Mouse (Mus musculus) hindbrain, postnatal 0 days (tissue): ENCODE results near the gene Emp2. TPM values are rescaled to one million over a fixed set of nuclear protein-coding genes. Genes with fewer than 3 reads are reported as not detected.

Experiments used
- ATAC-seq: fragments of 200-750 bp; cut with Nextera tagmentation; 2 replicates; pipeline ENCODE4 v1.8.0; 2017; ENCODE audit warnings: mild to moderate bottlenecking, moderate TSS enrichment, moderate library complexity
- DNase-seq: peaks from one replicate; pipeline ENCODE4 v3.0.0-alpha.2; 2015; ENCODE audit warnings: low spot score
- H3K27ac ChIP-seq: fragments of 300-500 bp; sonication (generic); 2 replicates; pipeline ENCODE4 v1.5.1; 2014; ENCODE audit warnings: mild to moderate bottlenecking
- H3K27me3 ChIP-seq: fragments of 300-500 bp; sonication (generic); 2 replicates; pipeline ENCODE4 v1.6.1; 2014; ENCODE audit warnings: low read length, mixed read lengths; ENCODE audit not compliant: insufficient read depth
- H3K36me3 ChIP-seq: fragments of 300-500 bp; sonication (generic); 2 replicates; pipeline ENCODE4 v1.6.1; 2014; ENCODE audit warnings: low read length, mixed read lengths; ENCODE audit not compliant: insufficient read depth
- H3K4me1 ChIP-seq: fragments of 300-500 bp; sonication (generic); 2 replicates; pipeline ENCODE4 v1.6.1; 2014; ENCODE audit warnings: antibody characterized with exemption, low read length, mixed read lengths; ENCODE audit not compliant: insufficient read depth
- H3K4me2 ChIP-seq: fragments of 300-500 bp; sonication (generic); 2 replicates; pipeline ENCODE4 v1.6.1; 2014; ENCODE audit warnings: low read depth, mild to moderate bottlenecking, low read length, moderate library complexity, mixed read lengths
- H3K4me3 ChIP-seq: fragments of 300-500 bp; sonication (generic); 2 replicates; pipeline ENCODE4 v1.5.1; 2014; ENCODE audit warnings: low read length
- H3K9ac ChIP-seq: fragments of 300-500 bp; sonication (generic); replicated peaks from 2 replicates; pipeline ENCODE4 v1.6.1; 2014; ENCODE audit warnings: mild to moderate bottlenecking, low read length, moderate library complexity, mixed read lengths
- H3K9me3 ChIP-seq: fragments of 300-500 bp; sonication (generic); 2 replicates; pipeline ENCODE4 v1.6.1; 2016; ENCODE audit warnings: low read length, mixed read lengths
- CTCF ChIP-seq: IDR thresholded peaks from 2 replicates; pipeline ENCODE4 v1.5.1; 2016; ENCODE audit warnings: antibody characterized with exemption, control low read depth, low read depth
- WGBS: fragments of 180-500 bp; shearing (Covaris S2); extraction: QIAGEN DNeasy Blood & Tissue Kit; methylation state at CpG from one replicate; pipeline ENCODE4 v1.1.7; 2014; 5-methylcytosine and 5-hydroxymethylcytosine counted together
- polyA plus RNA-seq: library from polyadenylated mRNA; unstranded; fragments of >200 nt; fragmentation: Nextera tagmentation; extraction: Ambion mirVana; gene quantifications from 2 replicates; pipeline ENCODE4 v1.2.1, GENCODE M21; 2015
- total RNA-seq: library from RNA; depleted of rRNA; stranded (reverse); fragments of >200 nt; gene quantifications from 2 replicates; pipeline ENCODE4 v1.2.3, GENCODE M21; 2014

The Emp2 gene
- total and polyA plus RNA-seq, 2 experiments from 2014 or later, result 26.6 to 30.7 TPM

DNA sequence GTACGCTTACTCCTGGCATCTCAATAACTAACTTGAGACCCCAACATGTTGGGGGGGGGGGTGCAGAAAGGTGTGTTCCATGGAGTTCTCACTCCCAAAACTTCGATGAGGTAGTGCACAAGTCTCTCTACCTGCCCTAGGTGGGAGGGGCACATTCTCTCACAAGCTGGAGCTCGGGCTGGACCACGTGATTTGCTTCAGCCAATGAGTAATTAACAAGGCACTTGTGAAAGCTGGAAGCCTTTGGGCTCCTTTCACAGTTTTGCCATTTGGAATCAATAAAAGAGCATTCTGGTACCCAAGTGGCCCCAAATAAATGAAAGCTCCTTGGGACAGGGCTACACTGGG is 3.4 kb upstream of the Emp2 start:
- TF ChIP-seq CTCF, result no peak
- WGBS, result 60% methylated on average over 4 of the region's 4 CpGs
- peaks cover 8% of the 10 kb centered on the region; the same call in 1 of the 2 replicates for H3K27me3 ChIP-seq
- DNase-seq (no peak), ATAC-seq (no peak)
- H3K27ac ChIP-seq, result no peak overlapping the region
- no peaks in the 10 kb centered on the region for H3K4me1 ChIP-seq
- no peak overlapping the region for H3K4me2 ChIP-seq
- no peak overlapping the region for H3K9ac ChIP-seq
- no peak overlapping the region for H3K4me3 ChIP-seq
- no peaks in the 10 kb centered on the region for H3K9me3 ChIP-seq
- H3K36me3 ChIP-seq, result no peaks in the 10 kb centered on the region

DNA sequence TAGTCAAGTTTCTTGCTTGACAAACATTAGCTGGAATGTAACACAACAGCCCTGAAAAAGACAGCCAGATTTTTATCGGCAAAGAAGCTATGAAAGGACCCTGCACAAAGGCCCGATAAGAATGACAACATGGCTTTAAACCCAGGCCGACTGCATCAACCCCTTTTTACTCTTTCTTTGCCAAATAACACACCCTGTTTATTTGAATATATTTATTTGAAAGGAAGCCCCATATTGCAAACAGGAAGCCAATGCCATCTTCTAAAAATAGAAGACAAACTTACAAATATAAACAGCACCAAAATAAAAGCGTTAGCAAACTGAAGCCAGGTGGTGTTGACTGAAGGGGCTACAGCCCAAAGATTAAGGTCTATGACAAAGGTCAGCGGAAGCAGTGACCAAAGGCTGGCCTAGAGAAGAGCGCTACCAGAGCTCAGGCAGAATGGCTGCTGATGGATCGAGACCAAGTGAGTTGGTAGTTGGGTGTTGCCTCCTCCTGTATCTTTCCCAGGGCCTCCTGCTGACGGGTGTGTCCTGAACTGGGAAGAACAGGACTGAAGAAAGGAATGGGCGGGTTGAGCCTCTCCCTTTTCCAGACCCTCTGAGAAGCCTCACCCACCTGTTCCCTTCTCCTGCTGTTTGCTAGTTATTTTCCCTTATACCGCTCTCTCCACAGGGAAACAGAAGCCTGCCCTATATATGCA is 2.9 kb upstream of the Emp2 start:
- 87% methylated on average over 10 of the region's 10 CpGs for WGBS
- Histone ChIP-seq H3K4me2 (no peak overlapping the region), H3K4me1 (no peaks in the 10 kb centered on the region), H3K9ac (no peak overlapping the region), H3K27ac (no peak overlapping the region), H3K36me3 (no peaks in the 10 kb centered on the region), H3K27me3 (peaks cover 8% of the 10 kb centered on the region; the same call in 1 of the 2 replicates), H3K9me3 (no peaks in the 10 kb centered on the region), H3K4me3 (no peak overlapping the region)
- no peak for DNase-seq
- no peak for ATAC-seq
- TF ChIP-seq CTCF, result no peak

DNA sequence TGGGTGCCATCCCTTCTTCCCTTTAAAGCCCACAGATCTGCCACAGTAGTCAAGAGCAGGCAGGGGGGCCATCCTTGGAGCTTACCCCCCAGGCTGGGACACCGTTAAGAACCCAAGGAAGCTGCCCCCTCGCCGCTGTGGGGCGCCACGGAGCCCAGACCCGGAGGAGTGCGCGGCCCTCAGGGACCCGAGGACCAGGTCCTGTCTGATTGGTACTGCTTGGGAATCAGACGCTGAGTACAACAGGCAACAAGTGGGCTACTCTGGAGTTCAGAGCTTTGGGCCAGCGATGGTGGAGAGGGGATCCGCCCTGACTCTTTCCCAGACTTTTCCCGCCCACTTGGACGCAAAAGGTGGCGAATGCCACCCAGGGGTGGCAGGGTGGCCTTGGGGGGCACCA is 542 bp downstream of the Emp2 start:
- peak; percentile 13; the same call in 1 of the 2 replicates for TF ChIP-seq CTCF
- Histone ChIP-seq H3K4me3 (peak overlapping the region; percentile 44), H3K27ac (no peak overlapping the region; the same call in 1 of the 2 replicates), H3K9ac (peak overlapping the region; percentile 48), H3K4me2 (peak overlapping the region; percentile 84), H3K27me3 (peaks cover 8% of the 10 kb centered on the region; the same call in 1 of the 2 replicates), H3K9me3 (no peaks in the 10 kb centered on the region), H3K4me1 (no peaks in the 10 kb centered on the region), H3K36me3 (no peaks in the 10 kb centered on the region)
- DNase-seq (peak; percentile 33), ATAC-seq (peak; percentile 79)
- WGBS, result 7% methylated on average over 15 of the region's 15 CpGs

DNA sequence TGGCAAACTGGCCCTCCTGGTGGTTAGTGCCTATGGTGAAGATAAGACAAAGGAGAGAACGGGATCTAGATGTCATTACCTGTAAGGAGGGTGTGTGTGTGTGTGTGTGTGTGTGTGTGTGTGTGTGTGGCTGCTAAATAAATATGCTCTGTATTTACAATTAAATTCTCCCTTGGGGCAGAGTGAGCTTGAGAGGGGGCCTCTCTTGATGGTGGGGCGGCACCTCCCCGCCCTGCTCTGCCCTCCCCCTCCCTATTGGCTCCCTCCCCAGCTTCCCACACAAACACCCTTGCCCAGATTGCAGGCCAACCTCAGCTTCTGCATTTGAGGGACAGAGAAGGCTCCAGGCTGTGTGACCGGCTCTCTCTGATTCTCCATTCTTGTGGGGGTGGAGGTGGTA is 1.8 kb downstream of the Emp2 start:
- no peaks in the 10 kb centered on the region for H3K4me1 ChIP-seq
- ATAC-seq, result no peak
- peaks cover 8% of the 10 kb centered on the region; the same call in 1 of the 2 replicates for H3K27me3 ChIP-seq
- no peak overlapping the region for H3K4me3 ChIP-seq
- no peaks in the 10 kb centered on the region for H3K36me3 ChIP-seq
- WGBS, result 80% methylated on average over 4 of the region's 4 CpGs
- DNase-seq, result no peak
- H3K9ac ChIP-seq, result no peak overlapping the region
- H3K9me3 ChIP-seq, result no peaks in the 10 kb centered on the region
- no peak overlapping the region for H3K27ac ChIP-seq
- no peak overlapping the region for H3K4me2 ChIP-seq
- no peak for TF ChIP-seq CTCF

DNA sequence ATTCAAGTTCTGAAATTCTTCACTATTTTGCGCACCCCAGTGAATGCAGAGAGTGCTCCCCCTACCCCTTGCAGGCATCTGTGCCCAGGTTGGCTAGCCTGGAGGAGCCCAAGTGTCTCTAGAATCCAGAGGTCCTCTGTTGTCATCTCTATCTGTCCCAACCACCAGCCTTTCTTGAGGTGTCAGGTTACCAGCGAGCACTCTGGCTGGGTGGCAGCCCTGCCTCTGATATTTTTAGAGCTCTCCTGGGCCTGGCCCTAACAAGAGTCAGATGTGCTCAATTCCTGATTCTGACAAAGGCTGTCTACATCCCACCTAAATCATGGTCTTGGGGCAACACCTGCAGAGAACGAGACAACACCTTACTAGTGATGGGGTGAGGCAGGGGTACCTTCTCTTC is 2.7 kb downstream of the Emp2 start:
- Histone ChIP-seq H3K36me3 (no peaks in the 10 kb centered on the region), H3K9me3 (no peaks in the 10 kb centered on the region)
- TF ChIP-seq CTCF, result no peak

DNA sequence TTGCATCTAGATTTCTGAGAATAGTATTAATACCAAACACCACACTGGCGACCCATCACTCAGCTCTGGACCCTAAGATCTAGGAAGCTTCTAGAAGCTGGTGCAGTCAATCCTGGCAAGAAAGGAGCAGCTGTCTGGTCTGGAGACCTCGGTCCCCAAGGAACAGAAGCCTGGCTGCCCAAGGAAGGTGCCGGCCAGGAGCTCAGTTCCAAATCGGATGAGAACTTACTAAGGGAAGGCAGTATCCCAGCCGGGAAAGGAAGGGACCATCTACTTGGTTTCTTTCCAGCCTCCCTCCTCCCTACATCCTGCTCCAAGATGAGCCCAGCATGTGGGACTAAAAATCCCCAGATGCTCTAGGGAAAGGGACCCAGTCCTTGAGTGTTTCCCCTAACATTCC is 3.3 kb downstream of the Emp2 start:
- 87% methylated on average over 5 of the region's 5 CpGs for WGBS

More for the DNA sequence above, 2.7 kb downstream of the Emp2 start:
- Histone ChIP-seq H3K4me2 (no peak overlapping the region), H3K4me1 (no peaks in the 10 kb centered on the region), H3K9ac (no peak overlapping the region), H3K27me3 (peaks cover 8% of the 10 kb centered on the region; the same call in 1 of the 2 replicates), H3K27ac (no peak overlapping the region), H3K4me3 (no peak overlapping the region)
- DNase-seq, result no peak
- 72% methylated on average over 3 of the region's 3 CpGs for WGBS
- ATAC-seq, result no peak

DNA sequence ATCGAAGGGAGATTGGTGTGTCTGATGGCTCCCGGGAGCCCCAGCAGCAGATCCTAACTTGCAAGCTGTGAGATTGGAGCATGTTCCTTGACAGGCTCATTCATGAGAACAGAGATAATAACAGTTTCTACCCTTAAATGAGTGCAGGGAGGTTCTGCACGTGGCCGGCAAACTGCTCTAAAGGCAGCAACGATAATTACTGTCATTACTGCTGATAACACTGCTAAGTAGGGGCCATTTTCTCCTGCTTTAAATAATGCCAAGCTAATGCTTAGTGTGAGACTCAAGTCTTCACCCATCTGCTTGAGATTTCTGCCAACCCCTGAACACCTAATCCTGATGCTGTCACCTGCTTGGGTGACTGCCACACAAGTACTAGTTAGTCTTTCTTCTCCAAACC is 6.4 kb downstream of the Emp2 start:
- H3K9ac ChIP-seq, result no peak overlapping the region
- H3K4me2 ChIP-seq, result no peak overlapping the region
- H3K4me1 ChIP-seq, result no peaks in the 10 kb centered on the region
- no peaks in the 10 kb centered on the region for H3K27me3 ChIP-seq
- no peak overlapping the region for H3K4me3 ChIP-seq
- H3K27ac ChIP-seq, result no peak overlapping the region
- no peak for ATAC-seq
- no peak for TF ChIP-seq CTCF
- no peaks in the 10 kb centered on the region for H3K9me3 ChIP-seq
- WGBS, result 79% methylated on average over 5 of the region's 5 CpGs
- H3K36me3 ChIP-seq, result no peaks in the 10 kb centered on the region
- DNase-seq, result no peak

More for the DNA sequence above, 3.3 kb downstream of the Emp2 start:
- no peak for DNase-seq
- Histone ChIP-seq H3K36me3 (no peaks in the 10 kb centered on the region), H3K9ac (no peak overlapping the region), H3K27me3 (peaks cover 8% of the 10 kb centered on the region; the same call in 1 of the 2 replicates), H3K4me1 (no peaks in the 10 kb centered on the region), H3K4me3 (no peak overlapping the region), H3K27ac (no peak overlapping the region), H3K4me2 (no peak overlapping the region), H3K9me3 (no peaks in the 10 kb centered on the region)
- no peak for TF ChIP-seq CTCF
- no peak for ATAC-seq
